In the genomic region with DNA sequence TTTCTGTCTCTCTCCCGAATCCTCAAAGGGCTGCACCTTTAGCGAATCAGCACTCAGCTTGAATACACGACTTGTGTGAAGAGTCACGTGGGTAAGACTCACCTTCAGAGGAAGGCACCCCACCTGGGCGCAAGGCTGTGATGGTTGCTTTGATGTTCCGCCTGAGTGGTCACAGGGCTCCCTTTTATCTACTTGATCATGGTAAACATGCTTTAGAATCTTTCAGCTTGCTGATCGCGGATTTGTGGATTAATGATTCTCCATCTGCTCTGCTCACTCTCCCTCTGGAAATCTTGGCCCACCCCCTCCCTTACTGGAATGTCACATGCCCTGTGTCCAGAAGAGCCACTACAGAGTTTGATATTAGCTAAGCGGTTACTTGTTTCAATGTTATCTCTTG, we compare ENCODE assay signal across 14 mouse cellular contexts. TPM values are rescaled to one million over a fixed set of nuclear protein-coding genes. Genes with fewer than 3 reads are reported as not detected.
DNase-seq lines count a peak whose midpoint lies in the region; ATAC-seq lines count a peak whose summit lies in the region.
"Had no signal": no experiment of that assay in that cellular context is flagged by ENCODE, and none has a peak within 500 bp of the region (broad histone marks: within the 10 kb centered on the region; RNA-seq: fewer than 3 reads in every experiment).

No protein-coding gene starts in this region.

- peak overlapping the region; percentile 29; the same call in 1 of the 2 replicates for H3K27ac ChIP-seq in lung, embryonic 16.5 days (ENCODE audit: low read length)
- H3K27ac ChIP-seq in liver, embryonic 13.5 days, result no peak overlapping the region; the same call in 1 of the 2 replicates
- H3K27ac ChIP-seq in heart, embryonic 11.5 days (ENCODE audit: low read depth, low read length), result no peak overlapping the region
- H3K27ac ChIP-seq: embryonic facial prominence, embryonic 10.5 days; hindbrain, embryonic 15.5 days; midbrain, embryonic 12.5 days had no signal

- 43% methylated on average over 9 of the region's 9 CpGs for WGBS in lung, embryonic 16.5 days
- WGBS in liver, embryonic 13.5 days (ENCODE audit: insufficient replicate concordance), result 64% methylated on average over 9 of the region's 9 CpGs
- 74% methylated on average over 9 of the region's 9 CpGs for WGBS in heart, embryonic 11.5 days (ENCODE audit: insufficient replicate concordance)

- H3K4me2 ChIP-seq in lung, embryonic 16.5 days (ENCODE audit: low read depth, low read length), result no peak overlapping the region
- no peak overlapping the region for H3K4me2 ChIP-seq in liver, embryonic 13.5 days
- no peak overlapping the region for H3K4me2 ChIP-seq in heart, embryonic 11.5 days
- H3K4me2 ChIP-seq: hindbrain, embryonic 15.5 days; midbrain, embryonic 12.5 days had no signal

- H3K27me3 ChIP-seq in lung, embryonic 16.5 days (ENCODE audit: control insufficient read depth, insufficient read depth, low read depth, low read length), result no peaks in the 10 kb centered on the region
- H3K27me3 ChIP-seq in liver, embryonic 13.5 days, result no peaks in the 10 kb centered on the region
- no peaks in the 10 kb centered on the region for H3K27me3 ChIP-seq in heart, embryonic 11.5 days (ENCODE audit: control insufficient read depth, insufficient read depth, low read length)
- H3K27me3 ChIP-seq: hindbrain, embryonic 15.5 days; midbrain, embryonic 12.5 days had no signal

- ATAC-seq in lung, embryonic 16.5 days (ENCODE audit: low read depth), result peak; percentile 11; the same call in 1 of the 2 replicates
- 0 out of 2 replicates have a peak, but pooled peaks have one; percentile 11 for ATAC-seq in liver, embryonic 13.5 days (ENCODE audit: low read depth)
- ATAC-seq in heart, embryonic 11.5 days (replicated peaks; ENCODE audit: insufficient number of reproducible peaks, low FRiP score, low TSS enrichment), result no peak

- no peaks in the 10 kb centered on the region for H3K9me3 ChIP-seq in lung, embryonic 16.5 days (ENCODE audit: control insufficient read depth, low read length)
- H3K9me3 ChIP-seq in liver, embryonic 13.5 days (replicated peaks), result no peaks in the 10 kb centered on the region
- no peaks in the 10 kb centered on the region for H3K9me3 ChIP-seq in heart, embryonic 11.5 days (replicated peaks; ENCODE audit: control insufficient read depth, low read length)
- H3K9me3 ChIP-seq: embryonic facial prominence, embryonic 10.5 days; hindbrain, embryonic 15.5 days; midbrain, embryonic 12.5 days had no signal

- H3K9ac ChIP-seq in lung, embryonic 16.5 days (ENCODE audit: low read length), result no peak overlapping the region
- no peak overlapping the region for H3K9ac ChIP-seq in liver, embryonic 13.5 days
- no peak overlapping the region for H3K9ac ChIP-seq in heart, embryonic 11.5 days (ENCODE audit: low read depth, low read length)
- H3K9ac ChIP-seq: hindbrain, embryonic 15.5 days; midbrain, embryonic 12.5 days had no signal

- DNase-seq in lung, postnatal 36 days, result no peak
- DNase-seq in kidney, adult 9 months, result peak; percentile 52
- DNase-seq in liver, embryonic 13.5 days, result no peak
- DNase-seq in yolk sac, embryonic 10.5 days (ENCODE audit: low spot score), result peak; percentile 88
- DNase-seq in left cerebral cortex, postnatal 4 days, result no peak
- DNase-seq: adrenal gland, postnatal 14 days; cerebellum, postnatal 10 days; right cerebral cortex, postnatal 4 days had no signal

- H3K4me1 ChIP-seq in lung, embryonic 16.5 days (replicated peaks; ENCODE audit: control insufficient read depth, insufficient read depth, low read length), result peaks cover 30% of the 10 kb centered on the region
- H3K4me1 ChIP-seq in liver, embryonic 13.5 days (replicated peaks), result peaks cover 8% of the 10 kb centered on the region
- H3K4me1 ChIP-seq in heart, embryonic 11.5 days (ENCODE audit: control insufficient read depth, insufficient read depth, low read length), result peaks cover 4% of the 10 kb centered on the region
- H3K4me1 ChIP-seq: embryonic facial prominence, embryonic 10.5 days; hindbrain, embryonic 15.5 days; midbrain, embryonic 12.5 days had no signal

- H3K4me3 ChIP-seq in lung, embryonic 16.5 days (ENCODE audit: low read length), result no peak overlapping the region
- H3K4me3 ChIP-seq in liver, embryonic 13.5 days (replicated peaks), result no peak overlapping the region
- no peak overlapping the region for H3K4me3 ChIP-seq in heart, embryonic 11.5 days (ENCODE audit: low read depth, low read length)
- H3K4me3 ChIP-seq: embryonic facial prominence, embryonic 10.5 days; hindbrain, embryonic 15.5 days; midbrain, embryonic 12.5 days; myocyte had no signal

- intact Hi-C loops in left cerebral cortex, postnatal 4 days (cut with DNase I), result no loop called here

- H3K36me3 ChIP-seq in lung, embryonic 16.5 days (ENCODE audit: control insufficient read depth, insufficient read depth, low read length), result no peaks in the 10 kb centered on the region
- H3K36me3 ChIP-seq in liver, embryonic 13.5 days, result no peaks in the 10 kb centered on the region
- no peaks in the 10 kb centered on the region for H3K36me3 ChIP-seq in heart, embryonic 11.5 days (ENCODE audit: control insufficient read depth, insufficient read depth, low read length)
- H3K36me3 ChIP-seq: embryonic facial prominence, embryonic 10.5 days; hindbrain, embryonic 15.5 days; midbrain, embryonic 12.5 days had no signal

RNA-seq across cellular contexts. Expression of a gene that starts 37.1 kb away (rescaled TPM):
- 24.3 and 31.5 TPM in 2 replicates for polyA plus RNA-seq in lung, embryonic 16.5 days (2015; fragmentation: Nextera tagmentation; extraction: Ambion mirVana)
- polyA plus RNA-seq in liver, embryonic 13.5 days (2015; fragmentation: Nextera tagmentation; extraction: Ambion mirVana), result 14.5 and 16.3 TPM in 2 replicates
- 100 to 1,000 TPM; 146 to 148 TPM for total RNA-seq in left cerebral cortex, postnatal 4 days (2021)
- 60.5 and 64.3 TPM in 2 replicates for polyA plus RNA-seq in heart, embryonic 11.5 days (2014; fragmentation: Nextera tagmentation; extraction: Ambion mirVana)

Comparison
In these comparisons a context has a peak if more than half of its experiments do, and no peak if none do; other contexts are left out.
1. DNase-seq: peak in kidney, adult 9 months (single experiment) and yolk sac, embryonic 10.5 days (single experiment); none in lung, postnatal 36 days (single experiment), liver, embryonic 13.5 days (single experiment) and left cerebral cortex, postnatal 4 days (single experiment).